Mouse (Mus musculus) myocyte (in vitro differentiated cells): ENCODE results near the gene Fkbp11.

ENCODE experiments used
- CEBPB ChIP-seq: IDR thresholded peaks from 2 replicates; pipeline ENCODE4 v1.6.1; 2011; ENCODE audit warnings: mild to moderate bottlenecking, moderate library complexity; ENCODE audit not compliant: poor library complexity, insufficient read depth, severe bottlenecking
- E2F4 ChIP-seq: IDR thresholded peaks from one replicate; pipeline ENCODE4 v1.6.1; 2011; ENCODE audit warnings: mild to moderate bottlenecking, control low read depth, moderate library complexity; ENCODE audit not compliant: insufficient read depth
- POLR2A ChIP-seq: IDR thresholded peaks from one replicate; pipeline ENCODE4 v1.6.1; 2011; ENCODE audit warnings: low read depth, mild to moderate bottlenecking, control low read depth, moderate library complexity; ENCODE audit not compliant: insufficient read length
- SRF ChIP-seq: IDR thresholded peaks from one replicate; pipeline ENCODE4 v1.6.1; 2011; ENCODE audit warnings: low read depth; ENCODE audit not compliant: control insufficient read depth, insufficient read length

DNA sequence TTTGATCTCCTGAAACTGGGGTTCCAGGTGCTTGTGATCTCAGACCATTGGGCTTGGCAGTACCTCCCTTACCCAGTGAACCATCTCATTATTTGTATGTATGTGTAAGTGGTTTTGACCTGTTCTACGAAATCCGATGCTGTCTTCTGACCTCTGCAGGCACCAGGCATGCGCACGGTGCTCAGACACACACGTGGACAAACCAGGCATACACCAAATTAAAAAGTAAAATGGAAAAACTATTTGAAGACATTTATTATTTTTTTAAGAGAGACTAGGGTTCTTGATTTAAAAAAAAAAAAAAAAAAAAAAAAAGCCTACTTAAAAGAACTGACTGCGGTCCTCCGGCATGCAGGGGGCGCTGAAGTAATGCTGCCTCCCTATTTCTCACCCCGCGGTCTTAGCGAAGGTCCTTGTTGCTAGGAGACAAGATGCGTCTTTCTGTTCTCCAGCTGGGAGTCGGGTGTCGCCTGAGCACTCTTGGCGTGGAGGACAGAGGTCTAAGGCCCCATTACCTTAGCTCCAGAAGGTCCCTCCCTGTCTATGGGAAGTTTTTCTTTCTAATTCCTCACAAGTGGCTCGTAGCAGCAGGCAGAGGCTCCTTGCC, 20.1 kb downstream of the Fkbp11 start, which contains the start of gene Ccdc65:
- TF ChIP-seq POLR2A (no peak), E2F4 (no peak), SRF (no peak), CEBPB (no peak)
